Mouse (Mus musculus) midbrain, postnatal 0 days (tissue): Measurements from ENCODE around the gene Fermt3. TPM values are rescaled to one million over a fixed set of nuclear protein-coding genes. Genes with fewer than 3 reads are reported as not detected.
A peak's percentile ranks its signal among the peaks of the same experiment; 100 is the strongest.

ENCODE experiments used
- ATAC-seq: fragments of 200-750 bp; cut with Nextera tagmentation; 2 replicates; pipeline ENCODE4 v1.8.0; 2017; ENCODE audit warnings: moderate number of reproducible peaks, mild to moderate bottlenecking, moderate TSS enrichment, moderate library complexity; ENCODE audit not compliant: low FRiP score
- DNase-seq: peaks from one replicate; pipeline ENCODE4 v3.0.0-alpha.2; 2015; ENCODE audit warnings: low spot score
- H3K27ac ChIP-seq: fragments of 300-500 bp; sonication (generic); 2 replicates; pipeline ENCODE4 v1.5.1; 2014; ENCODE audit warnings: low read depth, mild to moderate bottlenecking, low read length, mixed read lengths
- H3K27me3 ChIP-seq: fragments of 300-500 bp; sonication (generic); 2 replicates; pipeline ENCODE4 v1.6.1; 2014; ENCODE audit warnings: low read length, control low read depth, mixed read lengths; ENCODE audit not compliant: insufficient read depth
- H3K36me3 ChIP-seq: fragments of 300-500 bp; sonication (generic); 2 replicates; pipeline ENCODE4 v1.6.1; 2014; ENCODE audit warnings: low read length, control low read depth, mixed read lengths; ENCODE audit not compliant: insufficient read depth
- H3K4me1 ChIP-seq: fragments of 300-500 bp; sonication (generic); 2 replicates; pipeline ENCODE4 v1.6.1; 2014; ENCODE audit warnings: mild to moderate bottlenecking, control low read depth, antibody characterized with exemption, low read length, mixed read lengths; ENCODE audit not compliant: insufficient read depth
- H3K4me2 ChIP-seq: fragments of 300-500 bp; sonication (generic); 2 replicates; pipeline ENCODE4 v1.6.1; 2014; ENCODE audit warnings: low read depth, mild to moderate bottlenecking, low read length, mixed read lengths; ENCODE audit not compliant: poor library complexity, severe bottlenecking
- H3K4me3 ChIP-seq: fragments of 300-500 bp; sonication (generic); 2 replicates; pipeline ENCODE4 v1.5.1; 2014; ENCODE audit warnings: low read depth, mild to moderate bottlenecking, low read length, moderate library complexity
- H3K9ac ChIP-seq: fragments of 300-500 bp; sonication (generic); replicated peaks from 2 replicates; pipeline ENCODE4 v1.6.1; 2014; ENCODE audit warnings: mild to moderate bottlenecking, low read length, moderate library complexity, mixed read lengths; ENCODE audit not compliant: poor library complexity, severe bottlenecking
- H3K9me3 ChIP-seq: fragments of 300-500 bp; sonication (generic); 2 replicates; pipeline ENCODE4 v1.6.1; 2016; ENCODE audit warnings: low read length, control low read depth
- CTCF ChIP-seq: IDR thresholded peaks from 2 replicates; pipeline ENCODE4 v1.5.1; 2016; ENCODE audit warnings: antibody characterized with exemption, mild to moderate bottlenecking
- WGBS: fragments of 180-500 bp; shearing (Covaris S2); extraction: QIAGEN DNeasy Blood & Tissue Kit; methylation state at CpG from one replicate; pipeline ENCODE4 v1.1.7; 2014; 5-methylcytosine and 5-hydroxymethylcytosine counted together
- polyA plus RNA-seq: library from polyadenylated mRNA; unstranded; fragments of >200 nt; fragmentation: Nextera tagmentation; extraction: Ambion mirVana; gene quantifications from 2 replicates; pipeline ENCODE4 v1.2.1, GENCODE M21; 2015
- total RNA-seq: library from RNA; depleted of rRNA; stranded (reverse); fragments of >200 nt; gene quantifications from 2 replicates; pipeline ENCODE4 v1.2.3, GENCODE M21; 2014

The Fermt3 gene
- total and polyA plus RNA-seq, 2 experiments from 2014 or later: 3.4 to 5.6 TPM

DNA sequence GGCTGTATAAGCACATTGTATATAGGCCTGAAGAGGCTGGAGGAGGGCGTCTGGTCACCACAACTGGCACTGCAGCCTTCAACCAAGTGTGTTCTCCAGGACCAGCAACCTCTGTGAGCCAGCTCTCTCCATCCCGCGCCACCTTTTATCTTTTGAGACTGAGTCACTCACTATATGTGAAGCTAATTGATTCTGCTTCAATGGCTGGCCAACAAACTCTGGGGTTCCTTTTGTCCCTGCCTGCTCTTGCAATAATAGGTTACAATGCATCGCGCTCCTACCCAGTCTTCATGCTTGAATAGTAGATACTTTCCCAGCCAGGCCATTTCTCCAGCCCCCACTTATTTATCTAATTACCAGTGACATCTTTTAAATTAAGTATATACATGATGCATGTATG is 35.6 kb downstream of the Fermt3 start:
- Histone ChIP-seq H3K27ac (no peak overlapping the region), H3K27me3 (no peaks in the 10 kb centered on the region), H3K4me3 (no peak overlapping the region), H3K36me3 (0 out of 2 replicates have a peak, but pooled peaks cover 14% of the 10 kb centered on the region), H3K9ac (no peak overlapping the region), H3K9me3 (no peaks in the 10 kb centered on the region), H3K4me2 (no peak overlapping the region), H3K4me1 (peaks cover 14% of the 10 kb centered on the region)
- ATAC-seq (no peak), DNase-seq (no peak)
- 76% methylated on average over 5 of the region's 5 CpGs for WGBS
- TF ChIP-seq CTCF: no peak

GRCm38 (mm10) chr19:6981465-6981864 is 37.8 kb downstream of the Fermt3 start:
- Histone ChIP-seq H3K36me3 (peaks cover 27% of the 10 kb centered on the region), H3K4me2 (no peak overlapping the region), H3K4me3 (no peak overlapping the region), H3K9ac (no peak overlapping the region), H3K9me3 (no peaks in the 10 kb centered on the region), H3K27me3 (no peaks in the 10 kb centered on the region), H3K4me1 (peaks cover 20% of the 10 kb centered on the region; the same call in 1 of the 2 replicates), H3K27ac (no peak overlapping the region)
- TF ChIP-seq CTCF: no peak
- WGBS: 87% methylated on average over 4 of the region's 4 CpGs
- ATAC-seq: no peak
- no peak for DNase-seq

GRCm38 (mm10) chr19:6980381-6981093 is 38.7 kb downstream of the Fermt3 start, which contains the start of gene Fkbp2:
Gene Fkbp2 (minus strand): TSS chr19:6980501.
- H3K4me1 ChIP-seq: peaks cover 19% of the 10 kb centered on the region; the same call in 1 of the 2 replicates
- no peak for TF ChIP-seq CTCF
- H3K27me3 ChIP-seq: no peaks in the 10 kb centered on the region
- peak within 1 kb of the TSS; percentile 74 for H3K9ac ChIP-seq
- ATAC-seq (peak; percentile 89), DNase-seq (peak; percentile 99)
- peaks cover 27% of the 10 kb centered on the region for H3K36me3 ChIP-seq
- 2% methylated on average over 33 of the region's 38 CpGs for WGBS
- peak within 1 kb of the TSS; percentile 95 for H3K27ac ChIP-seq
- H3K4me3 ChIP-seq: peak within 1 kb of the TSS; percentile 65
- H3K4me2 ChIP-seq: peak within 1 kb of the TSS; percentile 84
- no peaks in the 10 kb centered on the region for H3K9me3 ChIP-seq

DNA sequence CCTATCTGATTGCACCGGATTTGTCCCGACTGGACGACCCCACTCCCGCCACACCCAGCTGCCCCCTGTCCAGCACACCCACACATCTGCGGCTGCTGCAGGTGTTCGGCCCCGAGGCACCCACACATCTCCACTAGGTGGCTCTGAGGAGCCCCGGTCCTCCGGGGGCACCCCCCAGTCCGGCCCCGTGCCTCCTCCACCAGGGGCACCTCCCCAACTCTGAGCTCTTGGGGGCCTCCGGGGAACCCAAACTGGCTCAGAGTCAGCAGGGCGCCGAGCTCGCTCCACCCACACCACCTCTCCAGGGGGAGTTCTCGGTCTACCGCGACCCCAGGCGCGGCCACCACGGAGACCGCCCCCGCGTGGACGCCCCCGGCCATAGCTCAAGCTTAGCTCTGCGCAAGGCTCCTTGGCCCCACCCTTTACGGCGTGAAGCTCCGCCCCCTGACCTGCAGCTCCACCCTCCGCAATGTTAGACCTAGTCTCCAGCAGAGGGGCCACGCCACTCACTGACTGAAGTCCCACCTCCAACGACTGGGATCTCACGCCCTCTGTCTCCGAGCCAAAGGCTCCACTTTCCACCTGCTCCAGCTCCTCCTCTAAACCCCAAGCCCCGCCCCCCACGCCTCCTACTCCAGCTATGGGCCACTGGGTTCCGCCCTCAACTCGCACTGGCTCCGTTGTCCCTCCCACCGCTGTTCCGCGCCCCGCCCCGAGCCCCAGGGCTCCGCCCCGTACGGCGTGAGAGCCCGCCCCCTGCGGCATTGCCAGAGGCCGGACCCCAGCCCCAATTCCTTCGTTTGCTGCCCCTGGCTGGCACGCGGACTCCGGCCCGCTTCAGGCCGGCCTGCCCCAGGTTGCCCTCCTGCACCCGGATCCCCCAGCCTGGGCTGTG is 39.5 kb downstream of the Fermt3 start:
- peak; percentile 99 for DNase-seq
- Histone ChIP-seq H3K27me3 (no peaks in the 10 kb centered on the region), H3K27ac (peak overlapping the region; percentile 95), H3K4me1 (peaks cover 19% of the 10 kb centered on the region; the same call in 1 of the 2 replicates), H3K9ac (peak overlapping the region; percentile 74), H3K36me3 (peaks cover 20% of the 10 kb centered on the region), H3K4me3 (peak overlapping the region; percentile 65), H3K4me2 (peak overlapping the region; percentile 84), H3K9me3 (no peaks in the 10 kb centered on the region)
- peak; percentile 90 for ATAC-seq
- peak; percentile 71 for TF ChIP-seq CTCF
- WGBS: 1% methylated on average over 56 of the region's 59 CpGs

DNA sequence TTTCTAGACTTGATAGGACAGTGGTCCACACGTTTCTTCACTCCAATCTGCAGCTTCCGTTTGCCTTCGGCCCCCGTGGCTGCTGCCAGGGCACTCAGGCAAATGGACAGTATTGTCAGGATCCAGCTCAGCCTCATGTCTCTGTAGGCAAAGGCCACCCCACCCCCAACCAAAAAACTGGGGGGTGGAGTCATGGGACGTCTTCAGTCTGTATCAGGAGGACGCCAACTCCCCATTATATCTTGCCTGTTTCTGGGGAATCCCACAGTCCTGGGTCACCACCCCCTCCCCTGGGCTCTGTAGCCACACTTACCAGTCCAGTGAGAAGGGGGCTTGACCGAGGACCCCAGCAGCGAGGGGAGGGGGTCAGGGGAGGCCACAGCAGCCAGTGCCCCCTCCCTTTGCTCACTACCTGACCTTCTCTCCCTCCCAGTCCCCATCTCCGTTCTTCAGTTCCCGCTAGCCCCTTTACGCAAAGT is 40.2 kb downstream of the Fermt3 start:
- peak overlapping the region; percentile 65 for H3K4me3 ChIP-seq
- 8% methylated on average over 11 of the region's 11 CpGs for WGBS
- H3K4me1 ChIP-seq: peaks cover 19% of the 10 kb centered on the region; the same call in 1 of the 2 replicates
- peak overlapping the region; percentile 95 for H3K27ac ChIP-seq
- H3K9me3 ChIP-seq: no peaks in the 10 kb centered on the region
- peak overlapping the region; percentile 84 for H3K4me2 ChIP-seq
- no peak for TF ChIP-seq CTCF
- H3K27me3 ChIP-seq: no peaks in the 10 kb centered on the region
- peak overlapping the region; percentile 74 for H3K9ac ChIP-seq
- ATAC-seq (no peak), DNase-seq (peak; percentile 18)
- peaks cover 19% of the 10 kb centered on the region for H3K36me3 ChIP-seq
